Mouse (Mus musculus): Measurements from ENCODE around the gene Snupn.

DNA sequence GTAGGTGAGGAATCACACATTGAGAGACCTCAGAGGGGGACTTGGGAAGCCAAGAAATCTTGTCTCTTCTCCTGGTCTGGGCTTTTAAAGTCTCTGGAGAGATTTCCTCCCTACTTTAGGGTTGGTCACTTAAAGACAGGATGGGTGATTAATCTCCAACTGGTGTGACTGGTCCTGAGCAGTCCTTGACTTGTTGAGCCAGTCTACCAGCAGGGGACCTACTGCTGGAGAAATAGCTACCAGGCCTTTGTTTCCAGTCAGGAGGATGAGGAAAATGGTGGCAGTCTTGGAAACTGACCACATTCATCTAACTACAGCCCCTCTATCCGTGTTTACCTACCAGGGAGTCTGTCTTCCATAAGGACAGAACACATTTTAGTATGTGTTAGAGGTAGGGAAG is 61.7 kb downstream of the Snupn start:
- TF ChIP-seq GATA1 (IDR thresholded peaks at IDR 0.05; ENCODE audit: borderline replicate concordance, low read length) (no peak), FLI1 (IDR thresholded peaks at IDR 0.05; ENCODE audit: low read length) (no peak)

Data from megakaryocyte, embryonic 14.5 days (primary cell).